Mouse (Mus musculus): ENCODE data around the gene Unc13b.

DNA sequence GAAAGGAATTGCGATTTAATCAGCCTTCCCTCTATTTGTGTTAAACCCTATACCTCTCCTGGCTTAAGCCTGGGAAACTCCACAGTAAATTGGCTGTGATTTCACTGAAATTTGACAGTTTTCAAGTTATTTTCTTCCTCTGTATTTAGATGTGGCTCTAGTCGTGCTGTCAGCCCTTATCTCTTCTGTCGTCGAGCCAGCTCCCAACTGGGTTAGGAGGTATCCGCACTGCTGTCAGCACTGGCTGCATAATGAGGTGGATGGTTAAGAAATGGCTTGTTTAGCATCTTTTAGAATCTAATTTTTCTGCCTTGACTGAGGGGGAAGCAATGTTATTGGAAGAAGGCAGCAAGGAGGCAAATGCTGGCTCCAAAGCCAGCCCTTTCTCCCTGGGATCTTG is 148.2 kb downstream of the Unc13b start:
- TF ChIP-seq CTCF (IDR thresholded peaks at IDR 0.05; ENCODE audit: control insufficient read depth, insufficient read depth, insufficient read length) (no peak), CEBPB (IDR thresholded peaks at IDR 0.05; ENCODE audit: low read depth) (no peak)
